Mouse (Mus musculus) cortical plate, adult 2 months (tissue): ENCODE results near the gene Neurod4.

Experiments
- CTCF ChIP-seq: fragments of 200-500 bp; IDR thresholded peaks from 2 replicates; pipeline ENCODE4 v1.5.1; 2011; ENCODE audit warnings: mild to moderate bottlenecking, control low read depth, low read length; ENCODE audit not compliant: insufficient read depth; ENCODE audit errors: extremely low read depth
- POLR2A ChIP-seq: fragments of 200-500 bp; IDR thresholded peaks from 2 replicates; pipeline ENCODE4 v1.6.1; 2011; ENCODE audit warnings: mild to moderate bottlenecking, low read length, control low read depth; ENCODE audit not compliant: insufficient read depth; ENCODE audit errors: extremely low read depth

GRCm38 (mm10) chr10:130281982-130282449 is 2.0 kb upstream of the Neurod4 start:
- no peak for TF ChIP-seq POLR2A
- no peak for TF ChIP-seq CTCF
